ENCODE assay signal across 10 mouse cellular contexts in genomic region chr3:92050382-92051054, GRCm38 (mm10). TPM values are rescaled to one million over a fixed set of nuclear protein-coding genes. Genes with fewer than 3 reads are reported as not detected.
DNase-seq lines count a peak whose midpoint lies in the region; ATAC-seq and TF ChIP-seq lines count a peak whose summit lies in the region.
"Had no signal": no experiment of that assay in that cellular context is flagged by ENCODE, and none has a peak within 500 bp of the region (broad histone marks: within the 10 kb centered on the region; RNA-seq: fewer than 3 reads in every experiment).

No protein-coding gene starts in this region.

- no peaks in the 10 kb centered on the region for H3K36me3 ChIP-seq in forebrain, embryonic 14.5 days (ENCODE audit: control insufficient read depth, insufficient read depth, low read length)
- H3K36me3 ChIP-seq in forebrain, embryonic 16.5 days (ENCODE audit: control insufficient read depth, insufficient read depth): no peaks in the 10 kb centered on the region
- no peaks in the 10 kb centered on the region for H3K36me3 ChIP-seq in ES-E14 (ENCODE audit: control insufficient read depth, insufficient read depth, low read length, poor library complexity, severe bottlenecking)
- H3K36me3 ChIP-seq: limb, embryonic 12.5 days had no signal

- in situ Hi-C loops in ES-E14 (cut with MboI; ENCODE audit: low sequenced_read_pairs in 2 of 2, unreplicated experiment in 2 of 2): no loop called here

- no peaks in the 10 kb centered on the region for H3K27me3 ChIP-seq in forebrain, embryonic 14.5 days (replicated peaks; ENCODE audit: control insufficient read depth, insufficient read depth, low read length)
- H3K27me3 ChIP-seq in forebrain, embryonic 16.5 days (replicated peaks; ENCODE audit: control insufficient read depth, insufficient read depth, low read length): no peaks in the 10 kb centered on the region
- H3K27me3 ChIP-seq: limb, embryonic 12.5 days had no signal

- H3K4me3 ChIP-seq in forebrain, embryonic 14.5 days (ENCODE audit: low read depth, low read length): no peak overlapping the region
- H3K4me3 ChIP-seq in forebrain, embryonic 16.5 days (replicated peaks; ENCODE audit: low read length): no peak overlapping the region
- H3K4me3 ChIP-seq in ES-E14 (ENCODE audit: insufficient read depth in 1 of 2, low read depth in 1 of 2, low read length in 2 of 2, poor library complexity in 1 of 2, severe bottlenecking in 1 of 2): no peak overlapping the region
- H3K4me3 ChIP-seq: erythroblast, embryonic 14.5 days; limb, embryonic 12.5 days had no signal

- H3K27ac ChIP-seq in forebrain, embryonic 14.5 days (ENCODE audit: low read depth, low read length): no peak overlapping the region
- H3K27ac ChIP-seq in forebrain, embryonic 16.5 days (ENCODE audit: low read length): no peak overlapping the region
- no peak overlapping the region for H3K27ac ChIP-seq in ES-E14 (ENCODE audit: insufficient read depth, low read depth, low read length, poor library complexity, severe bottlenecking)
- H3K27ac ChIP-seq: limb, embryonic 12.5 days had no signal

- no peaks in the 10 kb centered on the region for H3K9me3 ChIP-seq in forebrain, embryonic 14.5 days (replicated peaks; ENCODE audit: control insufficient read depth, low read length)
- H3K9me3 ChIP-seq in forebrain, embryonic 16.5 days (ENCODE audit: control insufficient read depth, low read length): no peaks in the 10 kb centered on the region
- no peaks in the 10 kb centered on the region for H3K9me3 ChIP-seq in ES-E14 (ENCODE audit: control insufficient read depth, insufficient read depth, low read depth, low read length)
- H3K9me3 ChIP-seq: limb, embryonic 12.5 days had no signal

- peak; percentile 45 for DNase-seq in forebrain, embryonic 14.5 days (ENCODE audit: low spot score)
- DNase-seq in layer of hippocampus, adult 9-10 months (ENCODE audit: low spot score): peak; percentile 37
- no peak for DNase-seq in layer of hippocampus, postnatal 36 days
- peak; percentile 33 for DNase-seq in ES-E14 (ENCODE audit: low read depth, low spot score)
- peak; percentile 41 for DNase-seq in forelimb bud, embryonic 11.5 days (ENCODE audit: low read depth, low spot score)
- DNase-seq in urinary bladder, postnatal 25 days (ENCODE audit: low spot score): no peak
- DNase-seq in thymus, postnatal 25 days: no peak

- H3K9ac ChIP-seq in forebrain, embryonic 14.5 days (ENCODE audit: low read length): no peak overlapping the region
- no peak overlapping the region for H3K9ac ChIP-seq in forebrain, embryonic 16.5 days (replicated peaks; ENCODE audit: low read depth, low read length)
- no peak overlapping the region for H3K9ac ChIP-seq in ES-E14 (ENCODE audit: insufficient read depth, low read depth, low read length, poor library complexity, severe bottlenecking)
- H3K9ac ChIP-seq: limb, embryonic 12.5 days had no signal

- no peak overlapping the region for H3K4me2 ChIP-seq in forebrain, embryonic 14.5 days (ENCODE audit: low read length)
- no peak overlapping the region for H3K4me2 ChIP-seq in forebrain, embryonic 16.5 days (ENCODE audit: low read length)
- H3K4me2 ChIP-seq: limb, embryonic 12.5 days had no signal

- peak; percentile 32; the same call in 1 of the 2 replicates for ATAC-seq in forebrain, embryonic 14.5 days
- ATAC-seq in forebrain, embryonic 16.5 days: no peak

- H3K4me1 ChIP-seq in forebrain, embryonic 14.5 days (ENCODE audit: control insufficient read depth, insufficient read depth, low read length): no peaks in the 10 kb centered on the region
- H3K4me1 ChIP-seq in forebrain, embryonic 16.5 days (replicated peaks; ENCODE audit: control insufficient read depth, insufficient read depth, low read length): no peaks in the 10 kb centered on the region
- no peaks in the 10 kb centered on the region for H3K4me1 ChIP-seq in ES-E14 (ENCODE audit: control insufficient read depth in 2 of 2, insufficient read depth in 2 of 2, low read length in 2 of 2, poor library complexity in 1 of 2)
- H3K4me1 ChIP-seq: limb, embryonic 12.5 days had no signal

- 52% methylated on average over 6 of the region's 6 CpGs for WGBS in forebrain, embryonic 14.5 days
- WGBS in forebrain, embryonic 16.5 days: 57% methylated on average over 6 of the region's 6 CpGs

TF ChIP-seq in ES-E14, 5 proteins besides CTCF, POLR2A, EP300 and RAD21:
- no peak for TF ChIP-seq ZNF384 (IDR thresholded peaks at IDR 0.05; ENCODE audit: low read depth, low read length)
- TF ChIP-seq HCFC1 (IDR thresholded peaks at IDR 0.05; ENCODE audit: borderline replicate concordance, insufficient read depth, low read length): no peak
- no peak for TF ChIP-seq ZC3H11A (IDR thresholded peaks at IDR 0.05; ENCODE audit: borderline replicate concordance, low read depth, low read length)
- TF ChIP-seq MAFK (IDR thresholded peaks at IDR 0.05; ENCODE audit: insufficient read depth, low read depth, low read length): no peak
- TF ChIP-seq CHD2 (IDR thresholded peaks at IDR 0.05; ENCODE audit: low read depth, low read length): no peak

RNA-seq across cellular contexts. Expression of gene Lor, which starts 32.4 kb away (rescaled TPM):
- polyA plus RNA-seq in forebrain, embryonic 14.5 days (2014; fragmentation: Nextera tagmentation; extraction: Ambion mirVana): 1.3 TPM in 2 replicates
- polyA plus RNA-seq in forebrain, embryonic 16.5 days (2015; fragmentation: Nextera tagmentation; extraction: Ambion mirVana): 2.3 and 2.7 TPM in 2 replicates
- total RNA-seq in layer of hippocampus, postnatal 36 days (2021): 1 to 10 TPM; 3.0 to 4.1 TPM
- 0.21 and 0.40 TPM in 2 replicates for total RNA-seq in ES-E14 (2012; rRNA removed)
- polyA plus RNA-seq: erythroblast, embryonic 14.5 days had no signal

RNA-seq across cellular contexts. Expression of gene Pglyrp3, which starts 36.1 kb away (rescaled TPM):
- not detected in 2 replicates for polyA plus RNA-seq in forebrain, embryonic 14.5 days (2014; fragmentation: Nextera tagmentation; extraction: Ambion mirVana)
- not detected in 2 replicates for polyA plus RNA-seq in forebrain, embryonic 16.5 days (2015; fragmentation: Nextera tagmentation; extraction: Ambion mirVana)
- not detected for total RNA-seq in layer of hippocampus, postnatal 36 days (2021)
- total RNA-seq in ES-E14 (2012; rRNA removed): not detected in 2 replicates
- polyA plus RNA-seq: erythroblast, embryonic 14.5 days had no signal

Comparison
In these comparisons a context has a peak if more than half of its experiments do, and no peak if none do; other contexts are left out.
1. DNase-seq: peak in forebrain, embryonic 14.5 days (single experiment), layer of hippocampus, adult 9-10 months (single experiment), ES-E14 (single experiment) and forelimb bud, embryonic 11.5 days (single experiment); none in layer of hippocampus, postnatal 36 days (0 of 2), urinary bladder, postnatal 25 days (single experiment) and thymus, postnatal 25 days (single experiment).